Mouse (Mus musculus): ENCODE results near the gene Slc17a3.

Gene Slc17a3

DNA sequence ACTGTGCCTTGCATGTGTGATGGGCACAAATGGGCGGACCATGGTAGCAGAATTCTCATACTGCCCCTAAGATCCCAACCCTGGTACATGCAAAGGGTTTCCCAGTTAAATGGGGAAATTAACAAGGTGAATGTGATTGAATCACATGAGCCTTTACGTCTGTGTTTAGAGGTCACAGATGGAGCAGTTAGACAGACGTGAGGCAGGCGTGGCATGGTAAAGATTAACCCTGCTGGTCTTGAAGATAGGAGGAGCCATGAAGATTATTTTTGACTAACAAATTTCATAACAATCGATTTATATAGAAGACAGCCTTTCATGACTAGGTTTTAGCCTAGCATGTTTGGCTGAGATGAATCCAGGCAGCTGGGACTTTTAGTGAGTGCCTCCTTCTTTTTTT lies 33.9 kb downstream of the Slc17a3 start:
- no peak for DNase-seq (ENCODE audit: low spot score)

DNA sequence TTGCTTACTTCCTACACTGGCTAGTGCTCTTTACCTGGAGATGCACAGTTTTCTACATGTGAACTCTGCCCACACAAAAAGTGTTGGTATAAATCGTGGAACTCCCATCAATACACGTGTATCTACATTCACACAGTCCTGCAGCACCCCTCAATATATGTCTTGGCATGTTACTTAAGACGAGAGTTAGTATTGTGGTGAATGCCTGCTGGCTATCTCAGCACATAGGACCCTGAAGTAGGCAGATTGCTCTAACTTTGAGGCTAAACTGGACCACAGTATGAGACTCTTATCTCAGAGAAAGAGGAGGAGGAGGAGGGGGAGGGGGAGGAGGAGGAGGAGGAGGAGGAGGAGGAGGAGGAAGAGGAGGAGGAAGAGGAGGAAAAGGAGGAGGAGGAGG lies 39.9 kb downstream of the Slc17a3 start:
- DNase-seq (ENCODE audit: low spot score): no peak

DNA sequence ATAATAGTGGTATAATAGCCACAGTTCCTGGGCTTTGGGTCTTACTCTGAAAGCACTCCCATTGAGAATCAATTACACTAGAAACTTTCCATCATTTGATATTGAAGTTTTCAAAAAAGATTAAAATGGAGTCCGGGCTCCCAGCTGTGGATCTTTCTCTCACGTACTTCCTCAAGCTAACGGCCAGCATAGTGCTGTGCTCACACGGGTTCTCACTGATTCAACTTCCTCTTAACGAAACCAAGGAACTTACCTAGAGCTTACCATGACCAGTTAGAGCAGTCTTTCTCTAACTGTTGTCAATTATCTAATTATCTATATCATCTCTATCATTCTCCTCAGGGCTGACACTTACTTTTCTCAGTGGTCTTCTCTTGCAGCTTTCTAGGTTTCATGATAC lies 40.4 kb downstream of the Slc17a3 start:
- no peak for DNase-seq (ENCODE audit: low spot score)

DNA sequence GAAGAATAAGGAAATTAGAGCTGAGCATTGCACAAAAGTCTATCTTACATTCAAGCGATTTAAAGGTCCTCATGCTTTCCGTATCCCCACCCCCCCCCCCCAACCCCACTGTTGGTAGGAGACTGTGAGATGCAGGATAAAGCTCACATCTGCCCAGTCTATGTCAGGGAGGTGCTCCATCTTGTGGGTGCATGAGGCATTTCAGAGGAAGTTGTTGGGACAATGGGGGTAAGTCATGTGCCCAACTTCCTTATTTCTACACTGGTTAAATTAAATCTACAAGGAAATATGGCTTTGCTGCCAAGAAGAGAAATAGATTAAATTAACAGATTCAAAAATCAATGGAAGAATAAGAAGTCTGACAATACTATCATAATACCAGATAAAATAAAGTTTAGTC lies 46.3 kb downstream of the Slc17a3 start:
- DNase-seq (ENCODE audit: low spot score): no peak

DNA sequence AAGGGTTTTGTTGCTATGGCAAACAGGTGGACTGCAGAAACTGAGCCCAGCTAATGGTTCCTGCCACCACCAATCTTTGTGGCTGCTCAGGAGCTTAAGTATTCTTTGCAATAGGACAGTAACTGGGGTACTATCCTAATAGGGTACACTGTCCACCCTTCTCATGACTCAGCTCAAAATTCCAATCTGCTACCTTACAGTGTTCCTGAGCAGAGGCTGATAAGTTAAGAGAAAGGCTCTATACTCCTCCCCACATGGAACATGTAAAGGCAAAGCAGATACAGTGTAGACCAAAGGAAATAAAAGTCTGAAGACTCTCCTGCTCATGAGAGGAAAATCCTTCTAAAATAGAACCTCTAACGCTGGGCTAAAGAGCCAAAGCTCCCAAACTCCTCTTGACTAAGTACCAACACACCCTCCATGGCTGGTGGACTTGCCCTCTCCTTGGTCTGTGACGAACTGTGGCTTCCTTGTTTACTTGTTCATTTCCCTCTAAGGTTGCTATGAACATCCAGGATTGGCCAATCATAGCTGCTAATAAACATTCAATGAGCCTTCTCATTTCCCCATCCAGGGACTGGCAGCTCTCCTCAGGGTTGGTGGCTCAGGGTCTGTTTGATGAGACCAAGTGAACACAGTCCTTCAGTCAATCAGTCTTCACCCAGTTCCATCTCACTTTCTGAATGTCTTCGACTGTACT lies 47.9 kb downstream of the Slc17a3 start:
- no peak for DNase-seq (ENCODE audit: low spot score)

DNA sequence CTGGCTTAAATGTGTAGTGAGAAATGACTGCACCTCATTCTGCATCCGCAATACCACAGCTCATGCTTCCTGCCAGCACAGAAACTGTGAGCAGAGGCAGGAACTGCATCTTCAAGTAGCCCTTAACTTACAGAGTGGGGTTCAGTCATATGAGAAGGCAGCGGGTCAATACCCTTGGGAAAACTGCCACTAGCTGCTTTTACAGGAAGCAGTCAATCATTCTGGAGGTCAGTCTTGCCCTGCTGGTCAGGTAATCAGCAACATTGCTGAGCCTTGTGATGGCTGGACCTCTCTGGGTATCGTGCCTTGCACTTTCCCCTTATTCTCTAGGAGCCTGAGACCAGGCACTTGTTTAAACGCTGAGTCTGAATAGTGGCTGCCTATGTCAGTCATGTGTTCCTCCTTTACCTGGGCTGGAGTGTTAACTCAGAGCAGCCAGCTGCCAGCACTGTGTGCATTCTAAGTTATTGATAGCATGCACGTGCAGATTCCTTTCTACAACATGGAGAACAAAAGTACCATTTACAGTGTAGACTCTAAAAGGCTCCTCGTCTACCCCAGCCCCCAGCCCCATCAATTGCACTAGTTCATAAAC lies 49.9 kb downstream of the Slc17a3 start:
- DNase-seq (ENCODE audit: low spot score): no peak

DNA sequence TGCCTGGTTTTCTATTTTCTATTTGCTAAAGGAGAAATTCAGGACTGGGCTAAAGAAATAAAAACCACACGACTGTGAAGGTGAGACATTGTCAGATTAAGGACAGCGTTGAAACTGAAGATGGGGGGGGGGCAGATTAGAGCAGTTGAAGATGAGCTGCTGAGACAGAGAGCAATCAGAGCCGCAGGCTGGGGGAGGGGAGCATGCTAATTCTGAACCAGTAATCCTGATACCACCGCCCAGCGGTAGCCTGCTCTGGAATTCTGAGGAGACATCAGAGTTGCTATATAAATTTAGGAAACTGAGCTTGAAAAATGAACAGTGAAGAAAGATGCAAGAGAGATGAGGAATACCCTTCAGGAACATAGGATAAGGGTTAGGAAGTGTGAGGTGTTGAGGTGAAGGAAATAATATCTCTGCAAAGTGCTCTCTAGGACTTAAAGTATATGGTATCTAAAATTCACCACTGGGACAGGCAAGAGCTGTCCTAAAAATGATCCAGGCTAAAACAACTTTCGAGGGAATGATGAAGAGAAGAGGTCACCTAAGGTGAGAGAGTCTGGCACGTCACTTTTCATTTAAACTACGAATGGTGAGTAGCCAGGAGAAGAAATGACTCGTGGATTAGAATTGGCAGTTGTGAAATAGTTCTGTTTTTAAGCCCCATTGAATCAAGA lies 53.5 kb downstream of the Slc17a3 start:
- no peak for DNase-seq (ENCODE audit: low spot score)

DNA sequence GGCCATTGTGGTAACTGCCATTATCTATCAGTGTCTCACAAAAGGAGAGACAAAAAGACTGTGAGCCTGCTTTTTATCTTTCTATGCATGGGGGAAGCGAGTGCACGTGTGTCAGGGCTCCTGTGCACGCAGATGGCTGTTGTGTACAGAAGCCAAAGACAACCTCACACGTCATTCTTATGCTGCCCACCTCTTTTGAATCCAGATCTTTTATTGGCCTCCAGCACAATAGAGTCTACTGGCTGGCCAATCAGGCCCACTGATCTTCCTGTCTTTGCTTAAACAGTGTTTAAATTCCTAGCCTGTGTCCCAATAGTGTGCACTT lies 54.0 kb downstream of the Slc17a3 start:
- no peak for DNase-seq (ENCODE audit: low spot score)

DNA sequence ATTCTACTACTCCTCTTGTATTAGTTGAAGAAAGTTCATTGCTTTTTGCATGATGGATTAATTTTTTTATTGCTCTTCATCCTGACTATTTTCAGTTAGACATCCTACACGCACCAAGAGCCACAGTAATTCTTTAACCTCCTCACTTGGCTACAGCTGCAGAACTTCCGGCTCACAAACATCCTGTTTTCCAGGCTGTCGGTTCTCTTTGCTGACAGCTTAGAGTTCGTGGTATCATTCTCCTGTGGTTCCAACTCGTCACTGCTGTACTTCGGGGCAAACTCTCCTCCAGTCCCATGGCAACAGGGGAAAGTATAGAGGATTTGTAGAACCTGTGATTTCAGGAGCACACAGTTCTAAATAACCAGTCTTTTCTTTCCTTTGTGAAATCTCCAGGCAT lies 59.0 kb downstream of the Slc17a3 start:
- no peak for DNase-seq (ENCODE audit: low spot score)

DNA sequence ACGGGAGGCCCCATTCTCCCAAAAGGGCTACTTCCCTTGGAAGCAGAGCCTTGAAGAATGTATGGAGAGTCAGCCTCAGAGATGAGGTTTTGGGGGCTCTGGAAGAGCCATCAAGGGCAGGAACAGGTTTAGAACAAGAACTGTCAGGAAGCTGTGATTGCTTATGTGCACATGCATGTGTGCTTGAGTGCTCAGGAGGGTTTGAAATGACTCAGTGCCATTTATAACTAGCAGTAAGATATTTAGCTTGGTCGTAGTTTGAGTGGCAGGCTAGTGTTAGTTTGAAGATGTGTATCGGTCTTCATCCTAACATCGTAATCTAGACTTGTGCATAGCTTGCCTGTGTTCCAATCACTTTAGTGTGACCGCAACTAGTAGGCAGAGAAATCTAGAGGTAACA lies 67.7 kb downstream of the Slc17a3 start:
- DNase-seq (ENCODE audit: low spot score): no peak

DNA sequence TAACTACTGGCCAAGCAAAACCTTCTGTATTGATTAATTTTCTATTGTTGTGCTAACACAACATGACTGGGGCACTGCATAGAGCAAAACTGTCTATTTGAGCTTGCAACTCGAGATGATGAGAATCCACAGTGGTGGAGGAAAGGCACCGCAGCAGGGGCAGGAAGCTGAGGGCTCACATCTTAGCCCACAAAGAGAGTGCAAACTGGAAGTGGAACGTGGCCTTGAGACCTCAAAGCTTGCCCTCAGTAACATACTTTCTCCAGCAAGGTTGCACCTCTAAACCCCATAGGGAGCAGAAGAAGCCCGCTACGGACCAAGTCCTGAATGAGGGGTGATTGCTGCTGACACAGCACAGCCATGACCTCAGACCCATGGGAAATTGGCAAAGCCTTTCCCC lies 70.9 kb downstream of the Slc17a3 start:
- DNase-seq (ENCODE audit: low spot score): no peak

All from ovary, adult 18-20 months (tissue).